Mouse (Mus musculus): ENCODE data around the gene Gnai2. TPM values are rescaled to one million over a fixed set of nuclear protein-coding genes. Genes with fewer than 3 reads are reported as not detected.

The Gnai2 gene
- polyA plus RNA-seq, 1 experiment from 2014 or later: 457 TPM

GRCm38 (mm10) chr9:107674609-107675429 lies 39.7 kb upstream of the Gnai2 start:
- no peak overlapping the region for H3K4me3 ChIP-seq (ENCODE audit: low read length)
- peaks cover 17% of the 10 kb centered on the region for H3K4me1 ChIP-seq (replicated peaks; ENCODE audit: control insufficient read depth, insufficient read depth, low read length)
- no peak overlapping the region for H3K4me2 ChIP-seq (ENCODE audit: low read depth, low read length)
- peaks cover 26% of the 10 kb centered on the region for H3K27me3 ChIP-seq (ENCODE audit: control insufficient read depth, insufficient read depth, low read depth, low read length)
- no peak overlapping the region for H3K9ac ChIP-seq (ENCODE audit: low read length)
- no peaks in the 10 kb centered on the region for H3K9me3 ChIP-seq (ENCODE audit: control insufficient read depth, low read length)
- no peaks in the 10 kb centered on the region for H3K36me3 ChIP-seq (ENCODE audit: control insufficient read depth, insufficient read depth, low read length)
- no peak for ATAC-seq (ENCODE audit: low read depth)
- 62% methylated on average over 9 of the region's 9 CpGs for WGBS
- H3K27ac ChIP-seq (ENCODE audit: low read length): no peak overlapping the region

DNA sequence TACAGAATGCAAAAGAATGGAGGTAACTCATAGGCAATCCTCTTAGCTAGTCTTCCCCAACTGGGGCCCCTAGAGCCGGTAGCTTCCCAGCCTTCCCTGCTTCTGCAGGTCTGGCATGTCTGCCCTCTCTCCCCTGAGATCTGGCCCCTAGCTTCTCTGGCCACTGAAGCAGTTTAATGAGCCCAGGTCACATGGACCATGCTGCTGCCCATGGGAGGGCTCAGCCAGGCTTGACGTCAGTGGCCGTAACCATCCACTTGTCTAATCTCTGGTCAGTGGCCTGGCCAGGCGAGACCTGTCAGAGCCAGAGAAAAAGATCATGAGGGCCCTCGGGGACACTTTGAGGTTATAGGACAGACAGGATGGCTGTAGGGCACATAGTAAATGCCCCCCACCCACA lies 35.1 kb upstream of the Gnai2 start:
- Histone ChIP-seq H3K4me1 (replicated peaks; ENCODE audit: control insufficient read depth, insufficient read depth, low read length) (peaks cover 20% of the 10 kb centered on the region), H3K9ac (ENCODE audit: low read length) (no peak overlapping the region), H3K4me2 (ENCODE audit: low read depth, low read length) (no peak overlapping the region), H3K9me3 (ENCODE audit: control insufficient read depth, low read length) (no peaks in the 10 kb centered on the region), H3K36me3 (ENCODE audit: control insufficient read depth, insufficient read depth, low read length) (no peaks in the 10 kb centered on the region), H3K27ac (ENCODE audit: low read length) (no peak overlapping the region), H3K4me3 (ENCODE audit: low read length) (no peak overlapping the region), H3K27me3 (ENCODE audit: control insufficient read depth, insufficient read depth, low read depth, low read length) (peaks cover 18% of the 10 kb centered on the region)
- no peak for ATAC-seq (ENCODE audit: low read depth)
- WGBS: 53% methylated on average over 5 of the region's 5 CpGs

DNA sequence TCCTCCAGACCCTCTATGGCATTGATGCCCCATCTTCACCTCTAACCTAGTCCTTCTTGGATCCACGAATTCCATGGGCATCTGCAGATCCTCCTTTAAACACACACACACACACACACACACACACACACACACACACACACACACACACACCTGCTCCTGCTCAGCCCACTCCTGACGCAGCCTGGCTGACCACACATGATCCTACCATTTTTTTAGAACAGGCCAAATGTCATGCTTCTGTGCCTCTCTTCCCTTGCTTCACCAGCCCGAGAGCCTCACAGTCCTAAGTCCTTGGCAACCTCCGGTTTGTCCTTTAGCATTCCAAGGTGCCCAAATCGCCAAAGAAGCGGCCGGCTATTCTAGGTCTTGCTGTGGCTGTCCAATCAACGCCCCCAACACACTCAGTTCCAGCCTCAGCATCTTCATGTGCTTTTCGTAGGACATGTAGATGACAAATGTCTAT lies 34.3 kb upstream of the Gnai2 start, which contains the start of gene Slc38a3:
Slc38a3 (minus strand) TSS at position 51 of the 466 bp plus-strand sequence.
- 82% methylated on average over 9 of the region's 9 CpGs for WGBS
- Histone ChIP-seq H3K4me2 (ENCODE audit: low read depth, low read length) (no peak within 1 kb of the TSS), H3K27ac (ENCODE audit: low read length) (no peak within 1 kb of the TSS), H3K36me3 (ENCODE audit: control insufficient read depth, insufficient read depth, low read length) (no peaks in the 10 kb centered on the region), H3K4me1 (replicated peaks; ENCODE audit: control insufficient read depth, insufficient read depth, low read length) (peaks cover 20% of the 10 kb centered on the region), H3K9me3 (ENCODE audit: control insufficient read depth, low read length) (no peaks in the 10 kb centered on the region), H3K4me3 (ENCODE audit: low read length) (no peak within 1 kb of the TSS), H3K27me3 (ENCODE audit: control insufficient read depth, insufficient read depth, low read depth, low read length) (peaks cover 15% of the 10 kb centered on the region), H3K9ac (ENCODE audit: low read length) (no peak within 1 kb of the TSS)
- no peak for ATAC-seq (ENCODE audit: low read depth)

- H3K36me3 ChIP-seq (ENCODE audit: control insufficient read depth, insufficient read depth, low read length): no peaks in the 10 kb centered on the region
- peaks cover 20% of the 10 kb centered on the region for H3K4me1 ChIP-seq (replicated peaks; ENCODE audit: control insufficient read depth, insufficient read depth, low read length)
- no peak for ATAC-seq (ENCODE audit: low read depth)
- H3K27ac ChIP-seq (ENCODE audit: low read length): no peak overlapping the region
- 56% methylated on average over 3 of the region's 3 CpGs for WGBS
- no peak overlapping the region for H3K9ac ChIP-seq (ENCODE audit: low read length)
- peaks cover 15% of the 10 kb centered on the region for H3K27me3 ChIP-seq (ENCODE audit: control insufficient read depth, insufficient read depth, low read depth, low read length)
- no peak overlapping the region for H3K4me2 ChIP-seq (ENCODE audit: low read depth, low read length)
- no peaks in the 10 kb centered on the region for H3K9me3 ChIP-seq (ENCODE audit: control insufficient read depth, low read length)
- no peak overlapping the region for H3K4me3 ChIP-seq (ENCODE audit: low read length)
Observed at GRCm38 (mm10) chr9:107668916-107669315, 33.7 kb upstream of the Gnai2 start.

- 31% methylated on average over 8 of the region's 8 CpGs for WGBS
- Histone ChIP-seq H3K27me3 (ENCODE audit: control insufficient read depth, insufficient read depth, low read depth, low read length) (peaks cover 15% of the 10 kb centered on the region), H3K36me3 (ENCODE audit: control insufficient read depth, insufficient read depth, low read length) (no peaks in the 10 kb centered on the region), H3K4me1 (replicated peaks; ENCODE audit: control insufficient read depth, insufficient read depth, low read length) (peaks cover 20% of the 10 kb centered on the region), H3K4me3 (ENCODE audit: low read length) (no peak overlapping the region), H3K9ac (ENCODE audit: low read length) (peak overlapping the region; percentile 63), H3K27ac (ENCODE audit: low read length) (no peak overlapping the region), H3K4me2 (ENCODE audit: low read depth, low read length) (no peak overlapping the region; the same call in 1 of the 2 replicates), H3K9me3 (ENCODE audit: control insufficient read depth, low read length) (no peaks in the 10 kb centered on the region)
- no peak for ATAC-seq (ENCODE audit: low read depth)
Observed at GRCm38 (mm10) chr9:107668011-107668410, 32.8 kb upstream of the Gnai2 start.

DNA sequence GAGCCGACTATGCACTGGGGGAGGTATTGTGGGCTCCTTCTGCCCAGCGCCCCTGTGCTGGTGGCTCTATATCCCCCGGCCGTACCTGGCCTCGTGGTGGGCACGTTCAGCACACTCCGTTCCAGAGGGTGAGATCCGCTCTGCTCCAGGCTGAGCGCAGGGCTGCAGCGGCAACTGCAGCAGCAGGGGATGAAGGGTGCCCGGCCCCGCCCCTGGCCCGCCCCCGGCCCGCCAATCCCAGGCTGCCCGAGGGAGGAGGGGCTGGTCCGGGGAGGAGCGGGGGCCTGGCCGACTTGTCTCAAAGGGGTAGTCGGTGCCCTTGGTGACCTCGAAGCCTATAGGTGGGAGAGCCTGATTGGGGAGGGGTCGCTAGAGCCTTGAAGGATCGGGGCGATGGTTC lies 32.1 kb upstream of the Gnai2 start:
- H3K4me1 ChIP-seq (replicated peaks; ENCODE audit: control insufficient read depth, insufficient read depth, low read length): peaks cover 20% of the 10 kb centered on the region
- peaks cover 15% of the 10 kb centered on the region for H3K27me3 ChIP-seq (ENCODE audit: control insufficient read depth, insufficient read depth, low read depth, low read length)
- H3K36me3 ChIP-seq (ENCODE audit: control insufficient read depth, insufficient read depth, low read length): no peaks in the 10 kb centered on the region
- ATAC-seq (ENCODE audit: low read depth): peak; percentile 95
- no peak overlapping the region for H3K27ac ChIP-seq (ENCODE audit: low read length)
- H3K4me2 ChIP-seq (ENCODE audit: low read depth, low read length): peak overlapping the region; percentile 92
- H3K9ac ChIP-seq (ENCODE audit: low read length): peak overlapping the region; percentile 63
- no peaks in the 10 kb centered on the region for H3K9me3 ChIP-seq (ENCODE audit: control insufficient read depth, low read length)
- H3K4me3 ChIP-seq (ENCODE audit: low read length): peak overlapping the region; percentile 51
- WGBS: under 1% methylated on average over 24 of the region's 24 CpGs

DNA sequence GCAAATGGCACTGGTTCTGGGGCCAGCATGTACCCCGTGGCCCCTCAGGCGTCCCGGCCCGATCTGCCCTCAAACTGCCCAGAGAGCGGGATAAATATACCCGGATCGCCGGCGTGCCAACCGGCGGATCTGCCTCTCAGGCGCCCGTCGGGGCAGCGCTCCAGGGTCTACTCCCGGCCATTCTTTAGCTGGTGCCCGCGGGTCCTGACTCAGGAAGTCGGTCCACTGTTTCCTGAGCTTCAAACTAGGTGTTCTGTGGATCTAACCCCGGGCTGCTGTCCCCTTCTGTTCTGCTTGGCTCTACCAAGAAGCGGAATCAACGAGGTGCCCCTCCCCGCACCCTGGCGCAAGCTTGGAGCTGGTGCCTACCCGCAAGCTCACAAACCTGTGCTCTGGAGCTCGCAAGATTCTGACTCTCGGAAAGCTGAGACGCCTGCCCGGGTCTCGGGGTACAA lies 31.6 kb upstream of the Gnai2 start:
- under 1% methylated on average over 30 of the region's 30 CpGs for WGBS
- H3K4me3 ChIP-seq (ENCODE audit: low read length): peak overlapping the region; percentile 51
- peak overlapping the region; percentile 92 for H3K4me2 ChIP-seq (ENCODE audit: low read depth, low read length)
- no peak overlapping the region for H3K27ac ChIP-seq (ENCODE audit: low read length)
- no peaks in the 10 kb centered on the region for H3K9me3 ChIP-seq (ENCODE audit: control insufficient read depth, low read length)
- H3K27me3 ChIP-seq (ENCODE audit: control insufficient read depth, insufficient read depth, low read depth, low read length): peaks cover 15% of the 10 kb centered on the region
- H3K4me1 ChIP-seq (replicated peaks; ENCODE audit: control insufficient read depth, insufficient read depth, low read length): peaks cover 20% of the 10 kb centered on the region
- ATAC-seq (ENCODE audit: low read depth): peak; percentile 44
- H3K36me3 ChIP-seq (ENCODE audit: control insufficient read depth, insufficient read depth, low read length): no peaks in the 10 kb centered on the region
- peak overlapping the region; percentile 63 for H3K9ac ChIP-seq (ENCODE audit: low read length)

DNA sequence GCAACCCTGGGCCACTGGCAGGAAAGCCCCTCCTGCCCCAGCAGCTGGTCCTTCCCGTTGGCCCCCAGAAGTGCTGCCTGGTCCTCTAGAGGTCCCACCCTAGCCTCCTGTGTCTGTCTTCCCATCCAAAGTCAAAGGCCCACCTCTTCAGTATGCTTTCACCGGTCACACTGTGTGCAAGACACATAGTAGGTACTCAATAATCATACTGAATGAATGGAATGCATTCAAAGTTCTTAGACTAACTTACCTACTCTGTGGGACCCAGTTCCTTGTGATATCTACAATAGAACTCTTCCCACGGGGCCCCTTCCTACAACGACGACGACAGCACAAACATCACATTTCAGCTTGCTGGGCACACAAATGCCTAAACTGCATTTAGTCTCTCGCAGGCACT lies 30.1 kb upstream of the Gnai2 start:
- H3K27me3 ChIP-seq (ENCODE audit: control insufficient read depth, insufficient read depth, low read depth, low read length): peaks cover 15% of the 10 kb centered on the region
- no peaks in the 10 kb centered on the region for H3K9me3 ChIP-seq (ENCODE audit: control insufficient read depth, low read length)
- peaks cover 20% of the 10 kb centered on the region for H3K4me1 ChIP-seq (replicated peaks; ENCODE audit: control insufficient read depth, insufficient read depth, low read length)
- no peaks in the 10 kb centered on the region for H3K36me3 ChIP-seq (ENCODE audit: control insufficient read depth, insufficient read depth, low read length)
- no peak for ATAC-seq (ENCODE audit: low read depth)
- WGBS: 75% methylated on average over 7 of the region's 7 CpGs
- H3K9ac ChIP-seq (ENCODE audit: low read length): no peak overlapping the region
- no peak overlapping the region for H3K4me3 ChIP-seq (ENCODE audit: low read length)
- no peak overlapping the region for H3K27ac ChIP-seq (ENCODE audit: low read length)
- no peak overlapping the region for H3K4me2 ChIP-seq (ENCODE audit: low read depth, low read length)

DNA sequence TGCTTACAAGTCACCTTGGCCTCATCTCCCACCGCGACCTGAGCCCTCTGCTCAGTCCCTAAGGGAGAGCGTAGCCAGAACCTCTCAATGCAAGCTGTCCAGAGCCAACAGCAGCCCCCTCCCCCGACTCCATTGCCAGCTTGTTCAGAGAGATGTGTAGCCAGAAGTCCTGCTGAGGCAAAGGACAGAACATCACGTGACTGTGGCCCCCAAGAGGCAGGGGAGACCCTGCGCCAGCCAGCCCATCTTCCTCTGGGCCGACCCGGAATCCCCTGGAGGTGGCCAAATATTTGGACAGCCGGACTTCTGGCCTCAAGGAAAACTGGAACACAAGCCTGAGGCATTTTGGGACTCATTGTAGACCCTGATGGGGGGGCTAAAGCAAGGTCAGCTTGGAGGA lies 28.4 kb upstream of the Gnai2 start:
- H3K9me3 ChIP-seq (ENCODE audit: control insufficient read depth, low read length): no peaks in the 10 kb centered on the region
- H3K4me3 ChIP-seq (ENCODE audit: low read length): no peak overlapping the region
- 51% methylated on average over 9 of the region's 9 CpGs for WGBS
- H3K9ac ChIP-seq (ENCODE audit: low read length): no peak overlapping the region
- no peak for ATAC-seq (ENCODE audit: low read depth)
- H3K36me3 ChIP-seq (ENCODE audit: control insufficient read depth, insufficient read depth, low read length): no peaks in the 10 kb centered on the region
- no peak overlapping the region for H3K27ac ChIP-seq (ENCODE audit: low read length)
- peaks cover 20% of the 10 kb centered on the region for H3K4me1 ChIP-seq (replicated peaks; ENCODE audit: control insufficient read depth, insufficient read depth, low read length)
- H3K4me2 ChIP-seq (ENCODE audit: low read depth, low read length): no peak overlapping the region
- H3K27me3 ChIP-seq (ENCODE audit: control insufficient read depth, insufficient read depth, low read depth, low read length): peaks cover 15% of the 10 kb centered on the region
